Mouse (Mus musculus) adrenal gland, postnatal 10 days (tissue): ENCODE measurements around the gene A630023A22Rik. TPM values are rescaled to one million over a fixed set of nuclear protein-coding genes. Genes with fewer than 3 reads are reported as not detected.

Source experiments
- total RNA-seq, 2 experiments: library from RNA; stranded (reverse); gene quantifications; 2 replicates each; pipeline ENCODE4 v1.2.3; 2021

The A630023A22Rik gene
- total RNA-seq, 2 experiments from 2014 or later: not detected

Other genes starting within 250 kb of the A630023A22Rik start
- gene Gdf10, start 179.2 kb downstream of the A630023A22Rik start, total RNA-seq: 10 to 100 TPM in 1 of 2 experiments, 1 to 10 TPM in 1; 8.9 to 10.1 TPM
- 1 to 10 TPM; 1.9 to 4.8 TPM for gene Gdf2, start 161.7 kb downstream of the A630023A22Rik start, total RNA-seq
- gene Rbp3, start 148.8 kb downstream of the A630023A22Rik start, total RNA-seq: under 1 TPM in 1 of 2 experiments, not detected in 1; 0.06 TPM
- under 1 TPM in 1 of 2 experiments, not detected in 1; 0.12 TPM for gene Zfp488, start 124.0 kb downstream of the A630023A22Rik start, total RNA-seq
- gene Gm30083, start 87.6 kb downstream of the A630023A22Rik start, total RNA-seq: not detected
- under 1 TPM in 1 of 2 experiments, not detected in 1; 0.06 TPM for gene Gm5460, start 86.0 kb downstream of the A630023A22Rik start, total RNA-seq
- not detected for gene Antxrl, start 50.0 kb downstream of the A630023A22Rik start, total RNA-seq
- 1 to 10 TPM; 7.9 to 8.5 TPM for gene Anxa8, start 16.8 kb downstream of the A630023A22Rik start, total RNA-seq
- gene Npy4r, start 49.7 kb upstream of the A630023A22Rik start, total RNA-seq: under 1 TPM; 0.27 to 0.30 TPM
- 1 to 10 TPM in 1 of 2 experiments, under 1 TPM in 1; 0.36 to 1.4 TPM for gene Gprin2, start 98.9 kb upstream of the A630023A22Rik start, total RNA-seq
- 1 to 10 TPM; 1.3 to 1.4 TPM for gene Syt15, start 116.8 kb upstream of the A630023A22Rik start, total RNA-seq
- 10 to 100 TPM; 10.5 to 13.8 TPM for gene Shld2, start 207.7 kb upstream of the A630023A22Rik start, total RNA-seq
- gene Glud1, start 208.0 kb upstream of the A630023A22Rik start, total RNA-seq: 100 to 1,000 TPM; 309 to 414 TPM